Mouse (Mus musculus): ENCODE data around the gene Tlx3.
A peak's percentile ranks its signal among the peaks of the same experiment; 100 is the strongest.

The Tlx3 gene

DNA sequence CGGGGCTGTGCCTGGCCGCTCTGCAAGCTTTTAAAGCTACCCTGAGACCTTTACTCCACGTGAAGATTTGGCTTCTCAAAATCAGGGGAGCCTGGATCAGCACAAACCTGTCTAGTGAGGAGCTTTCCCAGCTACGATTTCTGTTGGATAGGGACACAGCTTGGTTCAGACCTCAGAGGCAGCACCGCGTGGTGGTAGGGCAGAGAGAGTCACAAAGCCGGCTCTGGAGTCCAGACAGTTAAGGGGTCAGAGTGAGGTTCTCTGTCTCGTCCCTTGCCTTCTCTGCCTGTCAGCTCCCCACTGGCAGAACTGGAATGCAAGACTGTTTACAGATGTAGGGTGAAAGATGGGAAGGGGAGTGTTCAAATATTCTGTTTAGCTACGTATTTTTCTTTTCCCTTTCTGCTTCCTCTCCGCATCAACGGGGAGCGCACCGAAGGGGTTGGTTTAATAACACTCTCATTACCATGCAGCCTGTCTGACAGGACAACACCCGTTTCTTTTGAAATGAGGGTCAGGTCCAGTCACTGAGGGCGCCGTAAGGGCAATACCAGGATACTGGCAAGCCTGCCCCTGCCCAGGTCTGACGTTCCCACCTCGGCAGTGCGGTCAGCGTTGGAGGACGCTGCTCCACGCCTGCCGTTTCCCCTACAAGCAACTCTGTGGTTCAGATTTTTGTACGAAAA, 6.8 kb downstream of the Tlx3 start:
- DNase-seq = no peak

DNA sequence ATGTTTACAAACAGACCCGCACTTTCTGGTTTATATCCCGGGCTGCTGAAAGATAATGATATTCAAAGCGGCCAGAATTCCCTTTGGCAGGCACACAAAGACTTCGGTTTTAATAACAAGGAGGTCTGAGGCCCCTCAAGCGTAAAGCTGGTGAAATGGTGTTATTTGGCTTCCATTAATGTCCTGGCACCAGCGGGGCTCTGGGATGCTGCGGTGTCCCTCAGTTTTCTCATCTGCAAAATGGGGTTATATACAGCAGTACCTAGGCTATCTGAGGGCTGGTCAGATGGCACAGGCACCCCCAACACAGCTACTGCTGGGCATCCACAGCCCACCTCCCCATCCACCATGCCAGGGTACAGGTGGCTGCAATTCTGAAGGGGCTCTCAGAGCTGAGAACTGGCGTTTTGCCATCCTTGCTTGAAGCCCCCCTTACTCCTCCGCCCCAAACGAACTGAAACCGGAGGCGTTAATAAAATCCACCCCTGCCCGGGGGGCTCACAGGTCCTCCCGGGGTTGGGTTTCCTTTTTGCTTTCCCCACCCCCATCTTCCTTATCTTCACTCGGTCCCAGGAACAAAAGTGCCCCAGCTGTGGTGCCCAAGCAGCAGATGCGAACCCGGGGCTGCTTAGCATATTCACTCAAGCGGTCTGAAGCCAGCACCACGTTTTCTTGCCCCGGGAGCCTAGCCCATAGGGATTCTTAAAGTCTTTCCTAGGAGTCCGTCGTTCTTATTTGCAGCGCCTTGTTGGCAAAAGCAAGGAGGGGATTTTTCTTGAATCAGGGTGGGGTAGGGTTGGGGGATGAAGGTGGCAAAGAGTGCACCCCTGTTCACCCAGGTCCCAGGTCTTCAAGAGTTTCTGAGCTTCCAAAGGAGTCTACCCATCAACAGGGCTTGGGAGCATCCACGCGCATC, 7.6 kb downstream of the Tlx3 start:
- no peak for DNase-seq

DNA sequence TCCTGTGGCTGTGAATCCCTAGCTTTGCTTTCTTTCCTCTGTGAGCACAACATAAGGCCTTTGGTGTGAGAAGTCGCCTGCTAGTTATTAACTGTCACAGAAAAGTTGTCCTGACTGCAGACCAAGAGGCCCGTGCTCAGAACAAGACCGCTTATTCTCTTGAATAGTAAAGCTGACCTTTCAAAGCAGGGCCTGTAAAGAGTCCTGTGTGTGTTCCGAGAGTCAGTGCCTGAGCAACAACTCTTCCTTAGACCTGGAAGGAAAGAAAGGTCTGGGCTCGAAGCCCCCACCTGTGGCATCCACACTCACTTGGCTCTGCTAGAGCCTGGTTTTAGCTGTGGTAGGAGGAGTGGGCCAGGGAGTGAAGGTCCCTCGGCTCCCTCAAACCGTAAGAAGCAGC, 8.3 kb downstream of the Tlx3 start:
- DNase-seq = no peak

DNA sequence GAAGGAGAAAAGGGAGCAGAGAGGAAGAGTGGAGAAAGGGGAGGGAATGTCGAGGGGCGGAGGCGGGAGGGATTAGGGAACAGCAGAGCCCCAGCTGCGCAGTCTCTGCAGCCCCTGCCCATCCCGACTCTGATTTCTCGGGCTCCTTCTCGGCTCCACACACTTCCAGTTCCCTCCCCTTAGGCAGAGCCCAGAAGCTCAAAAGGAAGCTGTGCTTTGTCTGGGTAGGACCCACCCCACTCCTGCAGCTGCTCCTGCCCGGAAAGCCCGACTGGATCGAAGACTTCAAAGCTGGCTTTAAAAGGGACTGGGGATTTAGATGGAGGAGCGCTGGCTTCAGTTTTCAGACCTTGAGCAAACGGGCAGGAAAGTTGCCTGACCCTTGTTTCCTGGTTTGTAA, 9.7 kb downstream of the Tlx3 start:
- DNase-seq = no peak

DNA sequence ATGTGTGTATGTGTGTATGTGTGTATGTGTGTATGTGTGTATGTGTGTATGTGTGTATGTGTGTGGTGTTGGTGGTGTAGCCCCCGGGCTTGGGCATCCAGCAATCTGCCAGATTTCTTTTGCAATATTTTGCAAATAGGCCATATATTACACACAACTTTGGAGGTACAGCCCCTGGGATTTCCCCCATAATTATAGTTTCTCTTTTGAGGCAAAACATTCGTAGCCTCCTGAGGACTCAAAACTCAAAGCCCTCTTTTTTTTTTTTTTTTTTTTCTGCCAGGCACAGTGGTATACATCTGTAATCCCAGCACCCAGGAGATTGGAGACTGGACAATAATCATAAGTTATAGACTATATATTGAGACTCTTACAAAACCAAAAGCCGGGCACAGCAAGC, 21.6 kb downstream of the Tlx3 start:
- no peak for DNase-seq

DNA sequence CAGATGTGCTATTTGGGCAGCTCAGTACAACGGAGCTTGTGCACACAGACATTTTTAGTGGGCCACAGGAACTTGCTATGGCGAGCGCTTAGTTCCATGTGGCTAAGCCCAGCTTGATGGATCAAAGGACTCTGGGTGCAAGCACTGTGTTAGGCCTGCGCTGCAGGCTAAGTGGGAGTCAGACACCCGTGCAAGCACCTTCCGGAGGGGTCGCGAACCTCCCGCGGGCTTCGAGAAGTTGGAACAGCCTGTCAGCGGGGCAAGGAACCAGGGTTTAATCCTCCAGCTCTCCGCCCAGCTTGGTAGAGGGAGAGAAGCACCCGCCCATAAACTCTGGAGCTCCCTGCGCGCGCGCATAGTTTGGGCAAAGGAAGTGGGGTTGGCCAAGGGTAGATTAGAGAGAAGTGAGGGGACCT, 22.7 kb downstream of the Tlx3 start:
- no peak for DNase-seq

DNA sequence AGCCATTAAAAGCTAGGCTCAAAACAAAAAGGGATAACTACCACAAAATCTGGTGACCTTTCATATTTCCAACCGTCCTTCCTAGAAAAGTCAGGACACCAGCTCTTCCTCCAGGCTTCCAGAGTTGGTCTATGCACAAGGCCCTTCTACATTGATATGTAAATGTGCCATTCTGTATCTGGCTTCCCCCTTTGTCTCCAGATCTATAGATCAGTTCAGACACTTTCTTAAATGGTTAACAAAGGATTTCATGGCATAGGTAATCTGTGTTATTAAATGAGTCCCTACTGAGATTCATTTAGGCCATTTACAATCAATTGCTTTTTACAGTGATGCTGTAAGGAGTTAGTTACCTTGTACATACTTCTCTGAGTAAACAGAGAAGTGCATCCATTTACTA, 23.6 kb downstream of the Tlx3 start:
- no peak for DNase-seq

DNA sequence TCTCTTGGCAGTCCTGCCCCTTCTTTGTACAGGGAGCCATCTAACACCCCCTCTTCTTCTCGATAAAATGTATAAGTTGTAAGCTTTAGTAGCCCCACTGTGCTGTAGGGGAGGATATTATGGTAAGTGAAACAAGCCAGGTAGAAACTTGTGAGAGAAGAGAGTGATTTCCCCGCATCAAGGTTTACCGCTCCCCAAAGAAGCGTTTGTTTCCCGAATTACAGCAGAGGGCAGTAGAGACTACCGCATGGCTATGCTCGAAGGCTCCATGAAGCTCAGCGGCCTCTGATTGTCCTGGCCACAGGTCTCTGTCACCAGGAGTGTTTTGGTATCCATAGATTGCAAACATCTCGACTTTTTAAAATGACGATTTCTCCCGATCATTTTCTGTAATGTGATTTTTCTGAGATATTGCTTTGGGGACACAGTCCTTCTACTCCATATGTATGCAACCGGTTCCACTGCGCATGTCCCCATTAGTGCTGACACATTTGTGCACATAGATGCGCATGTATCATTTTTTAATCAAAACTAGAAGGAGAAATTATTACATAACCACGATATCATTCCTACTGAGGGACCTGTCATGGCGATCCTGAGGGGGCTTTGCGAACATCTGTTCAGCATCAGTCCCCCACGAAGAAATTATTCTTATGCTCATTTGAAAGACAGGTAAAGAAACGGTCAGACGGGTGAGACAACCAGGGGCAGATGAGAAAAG, 26.7 kb downstream of the Tlx3 start:
- DNase-seq = peak in 1 of 2 experiments; percentile 50

DNA sequence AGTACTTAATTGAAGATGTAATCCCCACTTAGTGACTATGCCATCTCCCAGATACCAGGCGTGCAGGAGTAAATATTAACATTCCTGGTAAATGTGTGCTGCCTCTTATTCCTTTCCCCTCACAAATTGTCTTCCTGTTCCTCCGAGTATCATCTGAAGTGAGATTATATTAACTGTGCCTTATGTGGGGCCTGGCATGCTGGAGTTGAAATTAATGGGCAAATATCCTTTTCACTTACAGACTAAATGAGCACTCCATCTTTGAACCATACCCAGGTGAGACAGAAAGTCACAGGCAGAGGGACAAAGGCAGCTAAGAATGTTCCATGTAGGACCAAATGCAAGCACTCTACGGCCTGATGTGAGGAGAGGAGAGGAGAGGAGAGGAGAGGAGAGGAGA, 27.6 kb downstream of the Tlx3 start:
- DNase-seq = no peak

DNA sequence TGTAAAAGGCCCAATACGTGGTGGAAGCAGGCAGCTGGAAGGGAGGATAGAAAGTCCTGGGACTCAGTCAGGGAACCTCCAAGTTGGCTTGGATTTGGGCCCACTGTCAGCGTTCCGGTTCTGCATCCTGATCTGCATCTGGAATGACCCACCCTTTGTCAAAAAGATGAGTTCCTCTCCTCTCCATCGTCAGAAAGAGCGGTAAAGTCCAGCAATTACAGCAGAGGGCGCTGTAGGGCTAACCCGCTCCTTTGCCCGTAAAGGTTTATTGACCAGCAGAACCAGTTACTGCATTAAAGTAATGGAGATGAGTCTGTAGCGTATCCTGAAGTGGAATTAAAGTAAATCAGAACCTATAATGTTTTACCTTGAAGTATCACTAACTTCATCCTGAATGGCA, 32.9 kb downstream of the Tlx3 start:
- DNase-seq = peak in 1 of 2 experiments; percentile 65

DNA sequence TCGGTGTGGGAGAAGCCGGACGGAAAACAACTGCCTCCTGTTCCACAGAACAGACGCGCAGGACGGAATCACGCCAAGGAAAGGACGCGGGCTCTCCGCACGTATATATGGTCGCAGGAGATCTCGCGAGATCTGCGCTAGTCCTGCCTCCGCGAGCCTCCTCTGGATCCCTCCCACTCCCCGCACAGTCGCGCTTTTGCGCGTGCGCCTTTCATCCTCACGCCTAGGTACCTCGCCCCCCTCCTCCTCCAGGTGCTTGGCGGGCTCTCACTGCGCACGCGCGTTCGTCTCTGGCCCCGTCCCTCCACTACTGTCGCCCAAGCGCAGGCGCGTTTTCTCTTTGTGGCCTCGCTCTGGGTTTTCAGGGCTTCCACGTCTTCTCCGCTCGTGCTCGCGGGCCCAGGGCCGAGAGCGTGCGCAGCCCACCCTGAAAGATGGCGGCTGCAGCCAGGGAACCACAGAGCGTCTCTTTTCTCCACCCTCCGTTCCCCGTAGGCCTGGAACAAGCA, 40.3 kb downstream of the Tlx3 start, which contains the start of gene Npm1:
Gene Npm1, minus strand, starts transcription at position 209 of the 509 bp plus-strand sequence.
- DNase-seq = peak; percentile 99 to 100

DNA sequence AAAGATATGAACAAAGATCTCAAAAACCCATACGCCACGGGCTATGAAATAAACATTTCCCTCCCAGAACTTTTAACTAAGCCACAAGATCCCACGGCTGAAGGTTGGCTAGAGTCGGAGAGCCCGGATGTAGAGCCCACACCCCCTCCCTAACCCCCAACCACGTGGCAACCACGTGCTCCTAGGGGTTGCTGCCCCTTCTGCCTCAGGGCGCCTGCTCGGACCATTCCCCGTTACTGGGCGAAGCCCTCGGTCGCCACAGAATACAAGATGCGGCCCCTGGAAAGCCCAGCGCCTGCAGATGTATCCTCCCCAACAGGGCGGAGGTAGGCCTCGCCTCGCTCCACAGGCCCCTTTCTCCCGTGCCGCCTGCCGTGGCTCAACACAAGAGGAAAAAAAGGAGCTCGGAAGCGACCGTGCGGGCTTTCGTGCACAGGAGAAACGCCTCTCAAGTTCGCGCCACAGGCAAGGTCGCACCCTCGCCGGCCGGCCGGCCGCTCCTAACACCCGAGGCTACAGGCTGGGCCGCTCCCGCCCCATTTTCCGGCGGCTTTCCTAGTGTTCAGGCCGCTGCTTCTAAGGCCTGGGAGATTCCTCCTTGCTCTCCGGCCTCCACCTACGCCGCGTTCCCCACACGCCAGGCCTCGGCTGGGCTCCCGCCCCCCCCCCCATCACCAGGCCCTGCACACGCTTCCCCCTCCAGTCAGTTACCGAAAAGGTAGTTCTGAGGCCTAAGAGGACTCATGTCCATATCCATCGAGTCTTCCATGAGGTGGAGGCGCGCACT, 41.0 kb downstream of the Tlx3 start:
- peak; percentile 78 to 82 for DNase-seq

DNA sequence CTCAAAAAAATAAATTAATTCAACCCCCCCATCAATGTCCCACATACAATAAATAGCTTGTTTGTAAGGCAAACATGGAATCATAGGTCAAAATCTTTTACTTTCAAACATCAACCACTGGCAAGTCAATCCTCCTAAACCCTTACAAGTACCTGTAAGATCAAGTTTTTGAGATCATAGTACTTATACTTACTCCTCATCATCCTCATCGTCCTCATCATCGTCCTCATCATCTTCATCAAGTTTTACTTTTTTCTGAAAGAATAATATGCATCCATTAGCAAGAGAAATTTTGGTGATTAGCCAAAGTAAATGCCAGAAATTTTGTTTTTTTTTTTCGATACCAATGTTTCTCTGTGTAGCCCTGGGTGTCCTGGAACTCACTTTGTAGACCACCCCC, 43.6 kb downstream of the Tlx3 start:
- DNase-seq = no peak

DNA sequence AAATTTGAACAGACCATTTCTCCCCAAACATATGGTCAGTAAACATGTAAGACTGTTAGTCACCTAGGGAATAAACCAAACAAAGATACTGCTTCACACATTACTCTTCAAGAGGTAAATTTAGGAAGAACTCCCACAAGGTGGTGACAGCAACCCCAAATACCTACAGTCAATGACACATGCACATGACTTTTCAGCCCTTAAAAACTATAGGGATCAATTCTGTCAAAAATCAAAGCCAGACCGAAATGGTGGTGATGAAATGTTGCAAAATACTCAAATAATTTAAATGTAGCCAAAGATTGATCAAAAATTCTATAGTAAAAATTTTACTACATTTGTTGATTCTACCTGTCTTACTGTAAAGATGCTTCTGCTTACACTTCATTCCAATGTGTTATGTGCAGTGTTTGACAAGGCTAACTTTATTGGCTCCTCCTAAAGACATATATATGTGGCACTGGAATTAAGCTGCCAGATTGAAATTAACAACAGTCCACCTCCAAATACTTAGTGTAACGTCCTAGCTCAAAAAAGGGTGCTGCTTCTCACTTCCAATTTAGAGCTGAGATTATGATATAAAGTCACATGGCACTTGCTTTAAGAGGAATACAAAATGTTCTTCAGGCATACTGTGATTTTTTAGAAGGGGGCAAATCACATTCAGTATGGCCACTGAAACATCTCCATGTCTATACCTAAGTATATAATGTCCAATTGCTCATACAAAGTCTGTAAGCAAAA, 45.8 kb downstream of the Tlx3 start:
- no peak for DNase-seq

DNA sequence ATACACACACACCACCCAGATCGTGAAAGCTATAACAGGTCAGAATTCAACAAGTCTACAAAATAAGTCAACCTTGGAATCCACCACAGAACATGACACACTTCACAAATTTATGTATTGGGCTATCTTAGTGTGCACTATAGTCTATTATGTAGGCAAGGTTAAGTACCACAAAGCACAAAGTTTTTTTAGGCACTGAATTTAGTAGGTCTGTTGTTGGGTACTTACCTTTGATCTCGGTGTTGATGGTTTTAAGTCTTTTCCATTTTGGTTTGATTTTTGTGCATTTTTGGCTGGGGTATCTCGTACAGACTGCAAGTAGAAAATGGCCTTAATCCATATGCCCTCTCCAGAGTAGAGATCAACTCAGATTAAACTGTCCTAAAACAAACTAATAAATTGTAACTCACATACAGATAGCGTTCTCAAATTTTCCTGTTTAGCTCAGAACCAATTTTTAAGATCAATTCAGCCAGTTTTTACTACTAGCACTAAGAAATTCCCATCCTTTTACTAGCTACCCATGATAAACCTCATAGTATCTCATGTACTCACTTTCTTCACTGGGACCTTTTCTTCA, 46.9 kb downstream of the Tlx3 start:
- no peak for DNase-seq

DNA sequence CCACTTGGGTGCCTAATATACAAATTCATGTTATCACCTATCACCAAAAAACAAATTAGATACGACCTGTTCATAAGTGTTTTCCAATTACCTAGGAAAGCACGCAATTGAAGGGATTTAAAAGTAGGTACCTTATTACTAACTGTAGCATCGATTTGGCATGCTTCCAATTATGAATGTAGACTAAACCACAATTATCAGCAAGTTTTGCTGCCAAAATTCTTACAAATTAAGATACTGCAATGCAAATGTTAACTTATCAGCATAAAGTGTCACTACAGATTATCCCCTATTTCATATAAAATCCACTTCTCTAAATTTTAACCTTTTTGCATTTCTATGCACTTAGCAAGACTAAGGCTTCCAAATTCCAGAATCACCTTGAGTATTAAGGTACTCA, 48.9 kb downstream of the Tlx3 start:
- no peak for DNase-seq

DNA sequence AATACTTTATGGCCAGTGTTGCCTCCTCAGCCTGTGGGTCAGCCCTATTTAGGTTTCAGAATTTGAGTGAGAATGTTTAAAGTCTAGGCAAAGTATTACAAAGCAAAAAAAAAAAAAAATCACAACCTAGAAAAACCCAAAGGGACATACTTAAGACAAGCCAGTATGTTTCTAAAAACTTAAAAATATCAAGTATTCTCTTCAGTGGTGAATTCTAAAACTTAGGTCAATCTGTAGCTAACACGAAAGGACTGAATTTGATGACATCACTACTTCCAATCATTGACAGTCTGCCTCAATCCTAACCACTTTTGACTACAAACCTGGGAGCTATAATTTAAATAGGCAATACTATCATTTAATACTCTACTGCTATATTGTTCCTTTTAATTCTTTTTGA, 50.4 kb downstream of the Tlx3 start:
- DNase-seq = no peak

DNA sequence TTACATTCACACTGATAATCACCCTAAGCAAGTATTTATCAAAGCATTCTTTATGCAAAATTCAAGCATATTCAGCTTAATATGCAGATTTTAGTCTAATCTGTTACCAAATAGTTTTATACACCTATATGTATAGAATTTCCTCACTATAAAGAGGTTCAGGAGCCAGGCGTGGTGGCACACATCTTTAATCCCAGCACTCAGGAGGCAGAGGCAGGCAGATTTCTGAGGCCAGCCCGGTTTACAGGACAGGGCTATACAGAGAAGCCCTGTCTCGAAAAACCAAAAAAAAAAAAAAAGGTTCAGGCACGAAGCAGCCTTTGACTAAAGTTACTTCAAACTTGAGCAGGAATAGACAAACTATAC, 51.6 kb downstream of the Tlx3 start:
- DNase-seq = no peak

DNA sequence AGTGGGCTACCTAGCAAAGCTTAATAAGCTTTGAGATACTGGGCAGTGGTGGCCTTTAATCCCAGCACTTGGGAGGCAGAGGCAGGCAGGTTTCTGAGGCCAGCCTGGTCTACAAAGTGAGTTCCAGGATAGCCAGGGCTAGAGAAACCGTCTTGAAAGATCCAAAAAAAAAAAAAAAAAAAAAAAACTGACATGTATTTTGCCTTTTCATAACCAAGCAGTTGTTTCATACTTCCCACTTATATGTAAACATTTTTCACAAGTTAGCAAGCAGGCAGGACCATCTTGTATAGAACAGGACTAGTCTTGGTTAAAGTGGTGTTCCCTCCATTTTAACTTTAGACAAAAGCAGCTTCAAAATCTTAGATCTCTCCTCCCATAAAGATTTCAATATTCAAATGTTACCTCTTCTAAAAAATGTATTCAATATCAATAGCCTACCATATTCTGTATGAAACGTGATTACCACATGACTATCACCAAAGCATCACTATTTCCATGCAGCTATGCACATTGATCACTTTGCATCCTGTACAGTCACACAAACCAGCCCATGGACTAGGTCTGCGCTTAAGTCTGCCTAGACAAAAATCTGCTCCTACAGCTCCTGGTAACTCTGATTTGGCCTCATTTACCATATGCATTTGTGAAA, 52.1 kb downstream of the Tlx3 start:
- no peak for DNase-seq

Measured in lung, postnatal 4 days (tissue).